Mouse (Mus musculus) testis, postnatal 14 days (tissue): Measurements from ENCODE around the gene Arfgef3.
A peak's percentile ranks its signal among the peaks of the same experiment; 100 is the strongest.

Experiments
- DNase-seq: peaks from one replicate; pipeline ENCODE4 v3.0.0; 2021; ENCODE audit warnings: low spot score

Gene Arfgef3

GRCm38 (mm10) chr10:18743286-18744142 is at the start of gene Arfgef3:
Gene Arfgef3 (minus strand): TSS chr10:18743949.
- peak; percentile 52 for DNase-seq

GRCm38 (mm10) chr10:18790063-18790462 is 46.3 kb upstream of the Arfgef3 start:
- DNase-seq: no peak

- no peak for DNase-seq
These were observed 44.9 kb upstream of the Arfgef3 start for GRCm38 (mm10) chr10:18788601-18789000.

- DNase-seq: no peak
These were observed 42.9 kb upstream of the Arfgef3 start, which contains the start of gene Gm4922 for GRCm38 (mm10) chr10:18786693-18787092. Gene Gm4922 (minus strand): TSS chr10:18786793.

GRCm38 (mm10) chr10:18777546-18777945 is 33.8 kb upstream of the Arfgef3 start:
- DNase-seq: no peak

- DNase-seq: no peak
These were observed 28.9 kb upstream of the Arfgef3 start for GRCm38 (mm10) chr10:18772537-18773179.

GRCm38 (mm10) chr10:18769909-18770308 is 26.2 kb upstream of the Arfgef3 start:
- no peak for DNase-seq

GRCm38 (mm10) chr10:18760241-18760640 is 16.5 kb upstream of the Arfgef3 start:
- DNase-seq: peak; percentile 11

GRCm38 (mm10) chr10:18750057-18750456 is 6.3 kb upstream of the Arfgef3 start:
- peak; percentile 8 for DNase-seq

- no peak for DNase-seq
These were observed 1.7 kb downstream of the Arfgef3 start for GRCm38 (mm10) chr10:18742086-18742485.

GRCm38 (mm10) chr10:18741024-18741423 is 2.7 kb downstream of the Arfgef3 start:
- no peak for DNase-seq

- DNase-seq: no peak
These were observed 15.2 kb downstream of the Arfgef3 start for GRCm38 (mm10) chr10:18728548-18728947.

- DNase-seq: no peak
These were observed 32.3 kb downstream of the Arfgef3 start for GRCm38 (mm10) chr10:18711436-18711835.

GRCm38 (mm10) chr10:18710949-18711348 is 32.8 kb downstream of the Arfgef3 start:
- no peak for DNase-seq

- DNase-seq: no peak
These were observed 33.9 kb downstream of the Arfgef3 start for GRCm38 (mm10) chr10:18709836-18710235.

GRCm38 (mm10) chr10:18708641-18709040 is 35.1 kb downstream of the Arfgef3 start:
- no peak for DNase-seq

- no peak for DNase-seq
These were observed 39.2 kb downstream of the Arfgef3 start for GRCm38 (mm10) chr10:18704393-18705120.

- DNase-seq: no peak
These were observed 42.2 kb downstream of the Arfgef3 start for GRCm38 (mm10) chr10:18701517-18701916.

- no peak for DNase-seq
These were observed 43.6 kb downstream of the Arfgef3 start for GRCm38 (mm10) chr10:18700117-18700516.

GRCm38 (mm10) chr10:18699151-18699550 is 44.6 kb downstream of the Arfgef3 start:
- DNase-seq: no peak

- no peak for DNase-seq
These were observed 47.3 kb downstream of the Arfgef3 start for GRCm38 (mm10) chr10:18696461-18696860.

GRCm38 (mm10) chr10:18688234-18688633 is 55.5 kb downstream of the Arfgef3 start:
- no peak for DNase-seq
